Mouse (Mus musculus) heart, embryonic 13.5 days (tissue): ENCODE measurements around the gene Atxn1. TPM values are rescaled to one million over a fixed set of nuclear protein-coding genes. Genes with fewer than 3 reads are reported as not detected.

Experiments used
- ATAC-seq: fragments of 200-750 bp; cut with Nextera tagmentation; 2 replicates; pipeline ENCODE4 v1.8.0; 2017; ENCODE audit warnings: moderate TSS enrichment; ENCODE audit not compliant: insufficient number of reproducible peaks, low FRiP score, low TSS enrichment; ENCODE audit errors: extremely low read depth
- H3K27ac ChIP-seq: fragments of 300-500 bp; sonication (generic); replicated peaks from 2 replicates; pipeline ENCODE4 v1.5.1; 2015; ENCODE audit warnings: moderate library complexity, mild to moderate bottlenecking, inconsistent platforms
- H3K27me3 ChIP-seq: fragments of 300-500 bp; sonication (generic); replicated peaks from 2 replicates; pipeline ENCODE4 v1.6.1; 2015; ENCODE audit warnings: mild to moderate bottlenecking, inconsistent platforms
- H3K36me3 ChIP-seq: fragments of 300-500 bp; sonication (generic); 2 replicates; pipeline ENCODE4 v1.6.1; 2015; ENCODE audit warnings: mild to moderate bottlenecking, inconsistent platforms
- H3K4me1 ChIP-seq: fragments of 300-500 bp; sonication (generic); 2 replicates; pipeline ENCODE4 v1.6.1; 2015; ENCODE audit warnings: inconsistent platforms
- H3K4me2 ChIP-seq: fragments of 300-500 bp; sonication (generic); 2 replicates; pipeline ENCODE4 v1.6.1; 2015; ENCODE audit warnings: inconsistent platforms, mild to moderate bottlenecking, moderate library complexity
- H3K4me3 ChIP-seq: fragments of 300-500 bp; sonication (generic); 2 replicates; pipeline ENCODE4 v1.5.1; 2015; ENCODE audit warnings: moderate library complexity, mild to moderate bottlenecking, inconsistent platforms
- H3K9ac ChIP-seq: fragments of 300-500 bp; sonication (generic); 2 replicates; pipeline ENCODE4 v1.6.1; 2015; ENCODE audit warnings: inconsistent platforms, mild to moderate bottlenecking, moderate library complexity
- H3K9me3 ChIP-seq: fragments of 300-500 bp; sonication (generic); 2 replicates; pipeline ENCODE4 v1.6.1; 2016; ENCODE audit warnings: inconsistent platforms
- WGBS: fragments of 180-500 bp; shearing (Covaris S2); methylation state at CpG from one replicate; pipeline ENCODE4 v1.1.7; 2015; ENCODE audit warnings: mixed read lengths; 5-methylcytosine and 5-hydroxymethylcytosine counted together
- polyA plus RNA-seq: library from polyadenylated mRNA; unstranded; fragments of >200 nt; fragmentation: Nextera tagmentation; extraction: Ambion mirVana; gene quantifications from 2 replicates; pipeline ENCODE4 v1.2.1, GENCODE M21; 2015

Atxn1 gene
- polyA plus RNA-seq, 1 experiment from 2014 or later: 5.8 TPM

DNA sequence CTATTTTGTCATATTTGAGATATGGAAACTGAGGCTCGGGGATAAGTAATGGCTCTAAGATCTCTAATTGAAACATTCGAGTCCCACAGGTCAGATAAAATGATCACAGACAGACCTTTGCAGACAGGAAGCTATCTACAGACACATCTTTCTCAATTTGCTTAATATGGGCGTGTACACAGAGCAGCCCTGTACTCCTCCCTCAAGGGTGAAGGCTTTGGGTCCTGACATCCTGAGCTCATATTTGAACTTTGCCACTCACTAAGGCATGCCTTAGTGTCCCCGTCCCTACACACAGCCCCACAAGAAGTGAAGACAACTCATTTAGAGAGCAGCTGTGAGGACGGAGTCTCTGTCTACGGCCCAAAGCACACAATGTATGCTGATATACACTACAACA is 70.6 kb downstream of the Atxn1 start:
- no peak overlapping the region for H3K27ac ChIP-seq
- WGBS: 78% methylated on average over 6 of the region's 6 CpGs

DNA sequence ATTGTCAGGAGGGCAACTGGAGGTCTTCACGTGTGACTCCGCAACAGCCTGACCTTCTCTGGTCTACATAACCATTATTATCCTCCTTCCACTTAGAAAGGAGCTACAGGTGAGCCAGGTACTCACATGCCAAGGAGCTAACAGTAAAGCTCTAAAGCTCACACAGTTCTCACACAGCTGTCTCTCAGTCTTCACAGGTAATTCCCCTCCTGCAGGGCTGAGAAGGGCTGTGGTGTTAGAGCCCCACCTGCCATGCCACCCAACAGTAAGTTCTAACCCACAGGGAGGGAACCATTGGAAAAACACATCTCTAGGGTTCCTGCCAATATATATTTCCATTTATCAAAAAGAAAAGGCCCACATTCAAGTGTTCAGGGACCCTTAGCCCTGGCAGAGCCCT is 73.7 kb downstream of the Atxn1 start:
- Histone ChIP-seq H3K4me3 (no peak overlapping the region), H3K27ac (no peak overlapping the region), H3K4me2 (no peak overlapping the region), H3K27me3 (no peaks in the 10 kb centered on the region), H3K9me3 (no peaks in the 10 kb centered on the region), H3K4me1 (peaks cover 21% of the 10 kb centered on the region), H3K36me3 (no peaks in the 10 kb centered on the region), H3K9ac (no peak overlapping the region)
- no peak for ATAC-seq
- WGBS: 78% methylated on average over 2 of the region's 2 CpGs

More for the DNA sequence above, 70.6 kb downstream of the Atxn1 start:
- H3K9me3 ChIP-seq: no peaks in the 10 kb centered on the region
- no peaks in the 10 kb centered on the region for H3K36me3 ChIP-seq
- H3K9ac ChIP-seq: no peak overlapping the region
- H3K27me3 ChIP-seq: no peaks in the 10 kb centered on the region
- ATAC-seq: no peak
- peaks cover 19% of the 10 kb centered on the region for H3K4me1 ChIP-seq
- no peak overlapping the region for H3K4me2 ChIP-seq
- no peak overlapping the region for H3K4me3 ChIP-seq

DNA sequence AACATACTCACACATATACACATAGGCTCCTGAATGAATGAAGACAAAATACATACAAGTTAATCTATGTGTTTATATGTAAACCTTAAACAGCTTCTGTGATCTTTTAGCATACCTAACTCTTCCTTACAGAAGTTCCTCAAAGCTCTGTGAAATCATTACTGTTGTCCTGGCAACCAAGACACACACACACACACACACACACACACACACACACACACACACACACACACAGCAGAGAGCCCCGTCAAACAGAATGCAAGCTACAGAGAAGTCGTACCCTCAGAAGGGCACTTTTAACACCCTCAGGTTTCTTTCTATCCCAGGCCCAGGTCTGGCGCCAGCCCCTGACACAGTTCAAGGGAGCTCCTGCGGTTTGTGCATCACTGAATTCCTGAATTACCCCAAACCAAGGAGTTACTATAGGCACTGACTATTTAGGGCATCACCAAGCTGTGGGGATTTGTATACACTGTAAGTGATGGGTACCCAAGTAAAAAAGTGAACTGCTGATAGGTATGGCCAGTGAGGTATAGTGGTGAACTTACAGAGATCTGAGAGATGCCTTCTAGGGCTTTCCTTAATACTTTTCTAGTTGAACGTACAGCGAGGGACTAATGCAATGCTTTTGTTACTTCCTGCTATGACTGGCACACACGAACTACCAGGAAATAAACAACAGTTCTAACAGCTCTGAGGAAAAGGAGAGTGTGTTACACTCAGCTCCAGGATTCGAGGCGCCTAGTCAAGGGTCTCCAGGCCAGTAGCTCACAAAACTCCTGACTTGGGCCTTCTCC is 75.7 kb downstream of the Atxn1 start:
- no peak overlapping the region for H3K27ac ChIP-seq
- no peak overlapping the region for H3K9ac ChIP-seq
- no peaks in the 10 kb centered on the region for H3K27me3 ChIP-seq
- no peak overlapping the region for H3K4me2 ChIP-seq
- ATAC-seq: no peak
- H3K9me3 ChIP-seq: no peaks in the 10 kb centered on the region
- WGBS: 80% methylated on average over 9 of the region's 9 CpGs
- no peak overlapping the region for H3K4me3 ChIP-seq
- H3K4me1 ChIP-seq: peaks cover 11% of the 10 kb centered on the region
- H3K36me3 ChIP-seq: no peaks in the 10 kb centered on the region

DNA sequence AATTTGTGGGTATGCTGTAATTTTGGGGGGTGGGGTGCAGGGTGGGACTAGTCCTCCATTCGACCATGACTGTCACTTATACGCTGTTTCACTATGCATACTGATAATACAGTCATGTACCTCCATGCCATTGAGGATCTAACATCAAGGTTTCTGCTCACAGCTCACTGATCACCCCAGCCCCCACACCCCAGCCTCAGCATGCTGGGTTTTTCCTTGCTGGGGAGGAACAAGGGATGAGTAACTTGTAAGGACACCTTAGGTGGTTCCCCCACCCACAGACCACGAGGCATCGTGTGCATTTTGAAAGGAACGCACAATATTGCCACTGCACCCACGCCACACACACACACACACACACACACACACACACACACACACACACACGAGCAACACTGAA is 79.9 kb downstream of the Atxn1 start:
- no peak overlapping the region for H3K27ac ChIP-seq
- H3K9ac ChIP-seq: no peak overlapping the region
- H3K4me3 ChIP-seq: no peak overlapping the region
- ATAC-seq: no peak
- WGBS: 86% methylated on average over 7 of the region's 7 CpGs
- no peaks in the 10 kb centered on the region for H3K36me3 ChIP-seq
- H3K27me3 ChIP-seq: no peaks in the 10 kb centered on the region
- peaks cover 31% of the 10 kb centered on the region for H3K4me1 ChIP-seq
- H3K4me2 ChIP-seq: no peak overlapping the region
- H3K9me3 ChIP-seq: no peaks in the 10 kb centered on the region

DNA sequence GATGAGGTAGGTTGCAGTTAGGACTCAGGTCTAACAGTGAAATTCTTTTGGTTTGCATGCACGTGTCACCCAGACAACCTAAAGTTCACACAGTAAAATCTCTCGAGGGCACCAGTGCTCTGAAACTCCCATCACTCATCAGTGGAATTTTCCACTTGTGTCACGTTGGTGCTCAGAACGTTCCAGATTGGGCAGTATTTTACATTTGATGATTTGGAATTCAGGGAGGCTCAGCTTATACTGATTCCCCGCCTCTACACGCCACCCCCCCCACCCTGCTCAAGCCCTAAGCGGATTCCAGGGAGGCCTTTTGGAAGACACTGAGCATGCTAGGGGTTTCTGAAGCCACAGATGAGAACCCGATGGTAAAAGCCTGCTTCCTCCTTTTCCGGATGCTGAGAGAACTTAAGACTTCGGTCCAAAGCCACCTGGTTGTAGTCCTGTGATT is 81.0 kb downstream of the Atxn1 start:
- Histone ChIP-seq H3K4me1 (peaks cover 35% of the 10 kb centered on the region), H3K36me3 (no peaks in the 10 kb centered on the region), H3K4me2 (no peak overlapping the region), H3K9ac (no peak overlapping the region), H3K4me3 (no peak overlapping the region), H3K27me3 (no peaks in the 10 kb centered on the region), H3K9me3 (no peaks in the 10 kb centered on the region), H3K27ac (no peak overlapping the region)
- no peak for ATAC-seq
- WGBS: 69% methylated on average over 10 of the region's 10 CpGs

DNA sequence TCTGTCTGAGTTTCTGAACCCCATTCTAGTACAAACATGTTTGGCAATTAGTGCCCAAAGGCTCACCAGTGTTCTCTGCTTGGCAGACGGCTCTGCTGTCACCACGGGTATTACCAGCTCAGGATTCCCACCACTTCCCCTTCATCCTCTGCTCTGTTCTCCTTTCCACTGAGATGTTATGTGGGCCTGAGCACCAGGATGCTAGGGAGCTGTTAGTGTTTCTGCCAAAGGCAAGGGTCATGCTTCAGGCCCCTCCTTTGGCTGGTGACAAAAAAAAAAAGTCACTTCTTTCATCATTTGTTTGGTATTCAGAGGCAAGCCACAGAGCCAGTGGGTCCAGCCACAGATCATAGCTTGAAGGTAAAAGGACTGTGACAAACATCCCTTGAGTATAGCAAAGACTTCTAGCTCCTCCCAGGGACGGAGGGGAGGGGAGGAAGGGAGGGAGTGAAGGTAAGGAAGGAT is 81.8 kb downstream of the Atxn1 start:
- no peak overlapping the region for H3K9ac ChIP-seq
- ATAC-seq: no peak
- 49% methylated on average over 3 of the region's 3 CpGs for WGBS

DNA sequence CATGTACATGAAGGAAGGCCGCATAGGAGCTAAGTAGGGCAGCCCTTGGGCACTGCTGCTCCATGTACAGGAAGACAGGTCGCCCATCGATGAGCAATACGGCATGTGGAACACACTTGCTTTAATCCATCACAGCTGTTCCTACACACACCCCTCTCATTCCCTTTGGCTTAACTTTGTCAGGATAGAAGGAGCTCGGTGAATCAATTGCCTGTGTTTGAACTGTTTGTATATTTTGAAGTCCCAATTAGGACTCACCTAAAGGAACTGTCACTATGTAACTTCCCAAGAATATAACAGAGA is 84.3 kb downstream of the Atxn1 start:
- Histone ChIP-seq H3K4me1 (peaks cover 27% of the 10 kb centered on the region), H3K27ac (no peak overlapping the region), H3K9me3 (no peaks in the 10 kb centered on the region), H3K4me3 (no peak overlapping the region), H3K27me3 (no peaks in the 10 kb centered on the region), H3K36me3 (peaks cover 3% of the 10 kb centered on the region; the same call in 1 of the 2 replicates), H3K9ac (no peak overlapping the region), H3K4me2 (no peak overlapping the region)
- WGBS: 85% methylated on average over 5 of the region's 5 CpGs
- no peak for ATAC-seq

More for the DNA sequence above, 81.8 kb downstream of the Atxn1 start:
- Histone ChIP-seq H3K4me3 (no peak overlapping the region), H3K27me3 (no peaks in the 10 kb centered on the region), H3K27ac (no peak overlapping the region), H3K4me2 (no peak overlapping the region), H3K9me3 (no peaks in the 10 kb centered on the region), H3K4me1 (peaks cover 35% of the 10 kb centered on the region), H3K36me3 (no peaks in the 10 kb centered on the region)

DNA sequence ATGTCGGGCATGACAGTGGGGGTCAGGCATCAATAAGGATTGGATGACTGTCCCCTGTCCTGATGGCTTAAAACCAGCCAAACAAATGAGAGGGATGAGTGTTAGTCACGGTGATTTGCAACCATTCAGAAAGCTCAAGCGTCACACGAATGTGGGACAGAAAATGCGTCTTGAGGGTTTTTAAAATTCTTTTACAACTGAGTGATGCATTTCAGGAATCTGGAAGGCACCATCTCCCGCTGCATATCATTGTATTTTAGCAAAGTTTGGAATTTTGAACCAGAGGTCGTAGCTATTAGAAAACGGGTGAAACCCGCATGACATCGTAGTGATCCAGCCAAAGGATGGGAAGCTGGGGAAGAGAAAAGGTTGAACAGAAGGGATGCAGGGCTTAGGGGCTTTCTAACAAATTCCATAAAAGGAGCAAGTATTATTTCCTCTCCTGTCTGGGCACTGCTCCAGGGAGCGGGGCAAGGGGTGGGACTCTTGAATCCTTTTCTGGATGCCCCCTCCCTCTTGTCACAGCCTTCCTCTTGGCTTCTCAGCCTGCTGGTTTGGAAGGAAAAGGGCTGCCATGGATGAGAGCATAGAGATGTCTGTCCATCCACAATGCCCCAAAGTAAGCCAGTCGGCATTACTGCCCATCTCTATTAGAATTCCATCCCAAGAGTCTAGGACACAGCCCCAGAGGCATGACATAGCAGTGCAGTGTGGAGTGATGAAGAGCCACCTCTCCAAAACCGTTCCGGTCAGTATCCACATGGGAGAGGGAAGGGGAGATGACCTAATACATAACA is 84.9 kb downstream of the Atxn1 start:
- Histone ChIP-seq H3K4me1 (peaks cover 27% of the 10 kb centered on the region), H3K4me2 (no peak overlapping the region), H3K9me3 (no peaks in the 10 kb centered on the region), H3K36me3 (peaks cover 3% of the 10 kb centered on the region; the same call in 1 of the 2 replicates), H3K9ac (no peak overlapping the region), H3K27me3 (no peaks in the 10 kb centered on the region), H3K4me3 (no peak overlapping the region), H3K27ac (no peak overlapping the region)
- no peak for ATAC-seq
- WGBS: 82% methylated on average over 14 of the region's 14 CpGs

DNA sequence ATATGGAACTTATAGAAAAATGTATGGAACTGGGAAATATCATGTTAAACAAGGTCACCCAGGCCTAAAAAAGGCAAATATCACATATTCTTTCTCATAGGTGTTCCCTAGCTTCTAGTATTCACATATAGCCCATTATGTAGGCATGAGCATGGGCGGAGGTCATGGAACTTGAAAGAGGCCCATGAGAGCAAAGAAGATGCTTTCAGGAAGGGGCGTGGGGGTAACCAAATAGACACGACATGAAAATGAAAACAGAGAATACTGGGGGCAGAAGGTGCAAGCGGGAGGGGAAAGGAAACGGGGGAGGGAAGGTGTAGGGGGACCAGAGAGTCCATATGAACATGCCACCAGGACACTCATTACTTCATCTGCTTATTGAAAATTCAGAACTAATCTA is 87.9 kb downstream of the Atxn1 start:
- H3K36me3 ChIP-seq: peaks cover 6% of the 10 kb centered on the region; the same call in 1 of the 2 replicates
- peaks cover 17% of the 10 kb centered on the region for H3K4me1 ChIP-seq
- no peak for ATAC-seq
- WGBS: 80% methylated on average over 5 of the region's 5 CpGs
- no peak overlapping the region for H3K4me3 ChIP-seq
- H3K9me3 ChIP-seq: no peaks in the 10 kb centered on the region
- H3K4me2 ChIP-seq: no peak overlapping the region
- no peak overlapping the region for H3K9ac ChIP-seq
- no peaks in the 10 kb centered on the region for H3K27me3 ChIP-seq
- no peak overlapping the region for H3K27ac ChIP-seq

DNA sequence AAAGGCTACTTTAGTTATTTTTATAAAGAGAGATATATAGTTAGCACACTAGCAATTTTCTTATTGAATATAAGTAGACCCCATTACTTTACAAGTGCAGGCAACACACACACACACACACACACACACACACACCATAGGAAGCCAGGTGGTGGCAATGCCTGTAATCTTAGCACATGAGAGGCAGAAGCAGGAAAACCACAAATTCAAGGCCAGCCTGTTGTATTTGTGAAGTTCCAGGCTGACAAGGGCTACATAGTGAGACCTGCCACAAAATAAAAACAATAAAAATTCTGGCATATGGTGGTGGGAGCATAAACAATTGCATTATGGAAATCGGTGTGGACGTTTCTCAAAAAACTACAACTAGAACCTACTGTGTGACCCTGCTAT is 88.4 kb downstream of the Atxn1 start:
- no peak overlapping the region for H3K4me3 ChIP-seq
- no peak overlapping the region for H3K4me2 ChIP-seq
- H3K4me1 ChIP-seq: peaks cover 17% of the 10 kb centered on the region
- ATAC-seq: no peak
- no peak overlapping the region for H3K27ac ChIP-seq
- no peaks in the 10 kb centered on the region for H3K9me3 ChIP-seq
- H3K9ac ChIP-seq: no peak overlapping the region
- 88% methylated on average over 2 of the region's 2 CpGs for WGBS
- peaks cover 6% of the 10 kb centered on the region; the same call in 1 of the 2 replicates for H3K36me3 ChIP-seq
- no peaks in the 10 kb centered on the region for H3K27me3 ChIP-seq

DNA sequence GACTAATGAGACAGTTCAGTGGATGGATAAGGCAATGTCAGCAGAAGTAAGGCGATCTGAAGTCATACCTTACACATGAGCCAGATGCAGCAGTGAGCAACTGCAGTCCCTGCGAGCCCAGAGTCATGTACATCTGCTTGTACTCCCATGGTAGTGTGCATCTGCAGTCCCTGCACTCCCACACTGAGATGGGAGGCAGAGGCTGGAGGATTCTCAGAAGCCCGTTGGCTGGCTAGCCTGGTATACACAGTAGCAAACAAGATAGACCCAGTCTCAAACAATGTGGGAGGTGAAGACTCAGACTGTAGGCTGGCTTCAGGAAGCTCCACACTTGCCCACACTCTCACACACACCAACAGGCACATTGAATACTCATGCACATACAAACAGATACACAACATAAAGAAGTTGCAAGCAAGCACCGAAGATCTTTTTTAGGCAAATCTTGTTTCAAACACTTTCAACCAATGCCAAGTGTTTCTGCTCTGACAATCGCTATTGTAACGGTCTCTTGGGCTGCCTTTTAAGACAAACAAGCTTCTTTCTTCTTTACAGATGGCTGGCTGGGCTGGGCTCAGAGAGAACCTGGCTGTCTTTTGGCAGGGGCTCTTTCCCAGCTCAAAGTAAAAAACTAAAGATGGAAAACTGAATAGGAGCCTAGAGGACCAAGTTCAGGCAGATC is 89.0 kb downstream of the Atxn1 start:
- no peak overlapping the region for H3K9ac ChIP-seq
- peaks cover 16% of the 10 kb centered on the region for H3K4me1 ChIP-seq
- no peaks in the 10 kb centered on the region for H3K27me3 ChIP-seq
- no peaks in the 10 kb centered on the region for H3K9me3 ChIP-seq
- no peak overlapping the region for H3K4me2 ChIP-seq
- peaks cover 6% of the 10 kb centered on the region; the same call in 1 of the 2 replicates for H3K36me3 ChIP-seq
- H3K27ac ChIP-seq: no peak overlapping the region
- no peak overlapping the region for H3K4me3 ChIP-seq
- ATAC-seq: no peak
- 88% methylated on average over 6 of the region's 6 CpGs for WGBS
